Mouse (Mus musculus) lung, postnatal 14 days (tissue): ENCODE data around the gene Ngef.

Source experiments
- DNase-seq: peaks from one replicate; pipeline ENCODE4 v3.0.0; 2021

The Ngef gene

DNA sequence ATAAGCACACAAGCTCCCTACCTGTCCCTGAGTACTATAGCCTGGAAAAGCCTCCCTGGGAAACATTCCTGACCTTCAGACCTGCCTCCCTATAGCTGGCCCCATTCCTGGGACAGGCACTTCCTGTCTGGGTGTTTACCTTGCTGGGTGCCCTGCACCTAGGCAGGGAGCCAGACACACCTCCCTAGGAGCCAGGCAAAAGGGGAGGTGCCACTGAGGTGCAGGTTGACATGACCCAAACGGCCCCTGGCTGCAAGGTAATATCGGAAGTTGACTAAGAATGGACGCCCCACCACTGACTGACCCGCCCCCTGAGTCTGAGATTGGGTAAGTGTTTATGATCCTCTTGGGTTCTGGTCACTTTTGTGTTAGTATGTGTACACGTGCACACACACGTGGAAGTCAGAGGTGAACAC, at the start of gene Ngef:
Gene Ngef (minus strand): TSS at position 71 of the 416 bp plus-strand sequence.
- peak; percentile 64 for DNase-seq

GRCm38 (mm10) chr1:87621858-87622279, 48.2 kb upstream of the Ngef start:
- no peak for DNase-seq

- DNase-seq: no peak
Observed at GRCm38 (mm10) chr1:87621146-87621857, 47.6 kb upstream of the Ngef start.

DNA sequence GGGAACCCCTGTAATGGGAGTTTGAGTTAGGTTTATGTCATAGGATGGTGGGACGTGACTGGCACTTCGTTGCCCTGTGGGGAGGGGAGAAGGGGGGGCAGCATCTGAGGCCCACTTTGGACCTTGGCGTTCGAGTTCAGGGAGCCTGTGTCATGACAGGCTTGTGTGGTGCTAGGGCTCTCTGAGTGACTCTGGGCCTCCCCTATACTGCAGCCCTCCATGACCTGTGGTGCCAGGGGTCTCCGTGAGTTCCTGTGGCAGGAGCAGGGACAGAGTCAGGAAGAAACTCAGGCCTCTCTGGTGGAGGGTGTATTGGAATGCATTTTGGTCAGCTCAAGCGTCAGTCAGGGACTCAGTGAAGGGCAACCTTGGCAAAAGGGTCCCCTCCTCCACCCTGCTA, 47.0 kb upstream of the Ngef start:
- no peak for DNase-seq

GRCm38 (mm10) chr1:87620211-87620668, 46.6 kb upstream of the Ngef start, which contains the start of gene Inpp5d:
Gene Inpp5d (plus strand): TSS chr1:87620312.
- DNase-seq: peak; percentile 59

DNA sequence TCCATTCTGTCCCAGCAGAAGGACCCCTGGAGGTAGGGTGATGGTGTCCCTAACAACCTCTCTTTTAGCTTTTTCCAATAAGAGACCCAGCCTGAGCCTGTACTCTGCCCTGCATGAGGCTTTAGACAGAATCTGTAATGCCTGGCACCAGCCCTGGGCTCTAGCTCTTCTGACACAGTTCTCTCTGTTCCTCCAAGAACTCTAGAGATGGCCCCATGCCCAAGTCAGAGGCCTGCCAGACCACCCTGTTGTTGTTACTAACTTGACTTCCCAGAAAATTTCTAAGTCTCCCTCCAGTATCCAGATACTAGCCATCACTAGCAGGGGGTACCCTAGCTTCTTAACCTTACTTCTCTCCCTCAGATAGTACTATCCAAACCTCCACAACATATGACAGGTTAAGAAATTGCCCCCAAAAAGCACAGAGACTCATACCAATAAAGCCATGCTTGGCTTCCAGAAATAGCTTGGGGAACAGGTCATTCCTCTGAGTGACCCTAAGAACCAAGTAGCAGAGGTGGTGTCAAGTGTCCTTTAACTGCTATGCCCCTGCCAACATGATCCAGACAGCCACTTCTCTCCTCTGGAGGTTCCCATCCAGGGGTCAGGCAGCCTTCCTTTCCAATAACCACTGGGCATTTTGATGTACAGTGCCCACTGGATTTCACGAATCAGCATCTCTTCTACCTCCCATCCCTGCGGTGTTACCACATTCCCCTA, 41.1 kb upstream of the Ngef start:
- no peak for DNase-seq

DNA sequence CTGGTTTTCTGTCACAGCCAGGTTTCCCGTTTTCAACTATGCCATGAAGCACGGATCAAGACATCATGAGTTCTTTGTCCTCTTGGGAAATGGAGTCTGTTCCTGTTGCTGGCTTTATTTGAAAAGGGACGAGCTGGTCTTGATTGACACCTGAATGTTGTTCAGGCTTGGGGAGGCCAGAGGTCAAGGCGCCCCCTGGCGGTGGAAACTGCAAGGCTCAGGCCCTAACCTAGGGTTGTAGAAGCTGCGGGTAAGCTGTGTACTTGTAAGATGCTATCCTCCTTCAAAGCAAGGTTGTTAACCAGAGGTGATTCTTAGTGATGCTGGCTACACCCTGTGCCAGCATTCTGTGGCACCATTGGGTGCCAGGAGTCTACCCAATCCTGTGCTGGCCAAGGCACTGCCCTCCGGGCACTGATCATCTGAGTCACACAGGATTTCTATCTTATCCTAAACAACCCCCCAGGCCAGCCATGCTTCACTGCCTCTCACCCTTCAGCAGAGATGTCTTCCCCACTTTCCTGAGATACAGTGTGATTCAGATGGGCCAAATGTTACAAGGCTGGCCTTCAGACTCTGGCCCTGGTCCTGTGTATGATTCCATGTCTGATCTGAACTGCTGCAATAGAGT, 34.9 kb upstream of the Ngef start:
- DNase-seq: peak; percentile 83

DNA sequence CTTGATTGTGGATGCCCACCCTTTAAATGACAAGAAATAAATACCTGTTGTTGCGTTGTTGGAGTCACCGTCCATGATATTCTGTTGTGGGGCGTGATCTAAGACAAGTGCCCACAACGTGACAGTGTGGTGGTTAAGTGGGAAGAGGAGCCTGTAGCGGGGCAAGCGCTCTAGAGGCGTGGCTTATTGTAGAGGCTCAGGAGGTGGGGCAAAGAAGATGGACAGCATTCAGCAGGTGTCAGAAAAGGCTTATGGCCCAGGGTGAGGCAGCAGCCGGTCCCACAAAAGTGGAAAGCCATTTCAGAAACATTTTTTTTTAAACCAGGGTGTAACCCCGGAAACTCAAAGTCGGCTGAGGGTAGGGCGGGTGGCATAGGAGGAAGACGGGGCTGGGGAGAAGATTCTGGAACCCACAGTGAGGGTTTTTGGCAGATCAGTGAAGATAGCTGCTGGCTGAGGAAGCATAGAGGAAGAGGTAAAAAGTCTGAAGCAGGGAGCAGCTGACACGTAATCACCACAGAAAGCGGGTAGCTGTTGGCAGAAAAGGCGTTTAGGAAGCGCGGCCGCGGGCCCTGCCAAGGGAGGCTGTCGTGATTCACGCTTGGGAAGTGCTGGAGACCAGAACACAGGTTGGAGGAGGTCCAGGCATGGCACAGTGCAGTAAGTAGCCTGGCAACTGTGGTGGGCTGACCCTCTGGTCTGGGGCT, 33.9 kb upstream of the Ngef start:
- peak; percentile 30 for DNase-seq

- DNase-seq: no peak
Observed at GRCm38 (mm10) chr1:87605296-87605695, 31.6 kb upstream of the Ngef start.

GRCm38 (mm10) chr1:87603389-87603788, 29.7 kb upstream of the Ngef start:
- no peak for DNase-seq

DNA sequence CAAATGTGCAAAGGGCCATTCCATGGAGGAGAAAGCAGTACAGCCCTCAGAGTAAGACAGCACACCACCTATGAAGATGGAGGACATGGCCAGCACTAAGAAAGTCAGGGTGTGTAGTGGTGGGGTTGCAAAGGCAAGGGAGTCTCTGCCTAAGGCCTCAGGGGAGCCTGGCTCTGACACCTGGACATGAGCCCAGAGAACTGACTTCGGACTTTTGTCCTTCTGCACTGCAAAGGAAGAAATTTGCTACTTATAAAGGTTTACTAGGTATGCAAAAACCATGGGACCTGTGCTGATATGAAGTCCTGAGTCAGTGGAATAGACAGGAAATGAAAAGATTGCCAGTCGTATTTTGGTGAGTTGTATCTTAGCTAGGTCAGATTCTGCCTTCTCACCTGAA, 28.1 kb upstream of the Ngef start:
- DNase-seq: no peak

DNA sequence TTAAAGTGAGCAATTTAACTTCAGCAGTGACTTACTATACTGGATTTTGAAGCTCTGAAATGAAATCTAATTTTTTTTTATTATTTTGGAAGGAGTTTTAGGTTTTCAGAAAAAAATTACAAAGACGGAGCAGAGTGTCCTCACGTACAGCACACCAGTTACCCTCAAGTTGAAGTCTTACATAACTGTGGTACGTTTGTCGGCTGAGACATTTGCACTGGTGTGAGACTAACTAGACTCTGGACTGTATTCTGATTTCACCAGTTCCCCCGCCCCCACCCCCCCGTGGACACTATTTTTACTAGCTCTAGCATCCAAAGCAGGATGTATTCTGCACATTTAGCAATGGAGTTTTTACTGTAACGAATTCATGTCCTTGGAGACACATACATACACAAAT, 26.9 kb upstream of the Ngef start:
- DNase-seq: no peak

DNA sequence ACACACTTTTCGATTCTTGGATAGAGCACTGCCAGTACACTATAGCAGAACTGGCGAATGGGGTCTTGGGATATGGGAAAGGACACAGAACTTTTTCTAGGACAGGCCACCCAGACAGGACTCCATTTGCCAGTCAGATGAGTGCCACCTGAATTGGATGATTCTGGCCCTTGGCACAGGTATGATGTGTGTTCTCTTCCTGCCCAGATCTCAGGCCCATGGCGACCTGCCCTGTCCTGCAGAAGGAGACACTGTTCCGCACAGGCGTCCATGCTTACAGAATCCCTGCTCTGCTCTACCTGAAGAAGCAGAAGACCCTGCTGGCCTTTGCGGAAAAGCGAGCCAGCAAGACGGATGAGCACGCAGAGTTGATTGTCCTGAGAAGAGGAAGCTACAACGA, 21.0 kb upstream of the Ngef start:
- no peak for DNase-seq

GRCm38 (mm10) chr1:87594261-87594660, 20.6 kb upstream of the Ngef start:
- no peak for DNase-seq

GRCm38 (mm10) chr1:87589980-87590379, 16.3 kb upstream of the Ngef start:
- DNase-seq: peak; percentile 28

- DNase-seq: no peak
Observed at GRCm38 (mm10) chr1:87589162-87589561, 15.5 kb upstream of the Ngef start.

DNA sequence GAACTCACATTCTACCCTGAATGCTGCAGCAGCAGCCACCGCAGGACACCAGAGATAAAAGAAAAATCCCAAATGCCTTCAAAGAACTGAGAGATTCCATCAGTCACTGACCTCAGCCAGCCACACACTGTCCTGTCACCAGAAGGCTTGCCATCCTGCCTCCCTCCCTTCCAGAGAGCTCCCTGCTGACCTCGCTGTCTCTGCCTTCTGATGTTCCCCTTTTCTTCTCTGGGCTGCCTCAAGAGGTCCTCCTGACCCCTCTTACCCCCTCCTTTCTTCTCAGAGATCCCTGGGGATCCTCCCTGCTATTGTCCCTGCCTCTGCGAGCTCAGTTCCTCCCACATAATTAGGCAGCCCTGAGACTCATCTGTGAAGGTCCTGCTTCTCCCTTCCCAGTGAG, 7.2 kb upstream of the Ngef start:
- DNase-seq: no peak

DNA sequence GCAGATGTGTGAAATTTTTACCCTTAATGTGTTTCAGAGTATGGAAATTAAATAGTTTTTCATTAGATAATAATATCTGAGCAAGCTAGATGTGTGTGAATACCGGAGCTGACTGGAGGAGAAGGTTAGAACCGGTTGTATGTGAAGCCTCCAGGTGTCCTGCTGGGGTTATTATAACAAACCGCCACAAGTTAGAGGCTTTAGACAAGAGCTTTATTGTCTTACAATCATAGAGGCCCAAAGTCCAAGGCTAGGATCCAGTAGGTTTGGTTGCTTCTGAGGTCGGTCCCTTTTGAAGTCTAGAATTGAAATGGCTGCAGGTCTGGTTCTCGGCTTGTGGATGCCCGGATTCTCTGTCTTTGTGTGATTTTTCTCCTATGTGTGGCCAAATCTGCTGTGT, 5.3 kb upstream of the Ngef start:
- no peak for DNase-seq

- DNase-seq: peak; percentile 78
Observed at GRCm38 (mm10) chr1:87574785-87575184, 1.1 kb upstream of the Ngef start.

DNA sequence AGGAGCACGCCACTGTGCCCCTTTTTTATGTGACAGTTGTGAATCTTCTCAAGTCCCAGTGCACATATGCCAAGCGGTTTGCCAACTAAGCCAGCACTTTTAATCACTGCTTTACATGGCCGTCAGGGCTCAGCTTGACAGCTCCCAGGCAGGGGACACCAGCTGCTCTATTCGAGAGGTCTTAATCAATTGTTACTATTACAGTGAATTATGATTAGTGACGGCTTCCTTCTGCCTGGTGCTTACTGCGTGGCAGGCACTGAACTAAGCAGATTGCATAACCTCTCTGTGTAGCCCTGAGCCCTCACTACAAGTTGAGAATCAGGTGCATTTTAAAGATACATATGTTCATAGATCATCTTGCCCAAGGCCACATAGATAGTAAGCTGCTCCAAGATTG, 683 bp upstream of the Ngef start:
- no peak for DNase-seq

GRCm38 (mm10) chr1:87573261-87573660, 409 bp downstream of the Ngef start:
- no peak for DNase-seq

GRCm38 (mm10) chr1:87568398-87568797, 5.3 kb downstream of the Ngef start:
- DNase-seq: peak; percentile 47

DNA sequence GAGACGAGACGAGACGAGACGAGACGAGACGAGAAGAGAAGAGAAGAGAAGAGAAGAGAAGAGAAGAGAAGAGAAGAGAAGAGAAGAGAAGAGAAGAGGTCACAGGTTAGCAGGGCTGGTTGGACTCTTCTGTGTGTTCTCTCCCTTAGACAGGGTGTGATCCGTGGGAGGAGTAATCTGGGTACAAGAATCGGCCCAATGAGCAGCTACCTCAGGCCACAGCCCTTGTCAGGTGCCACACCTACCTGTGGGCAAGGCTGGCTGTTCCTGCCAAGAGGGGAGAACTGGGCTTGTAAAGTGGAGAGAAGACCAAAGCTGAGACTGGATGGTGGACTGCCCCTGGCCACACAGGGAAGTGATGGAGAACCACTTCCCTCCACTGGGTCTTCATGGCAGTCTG, 7.9 kb downstream of the Ngef start:
- DNase-seq: no peak
